Mouse (Mus musculus) embryonic facial prominence, embryonic 15.5 days (tissue): Measurements from ENCODE around the gene Gm3138. TPM values are rescaled to one million over a fixed set of nuclear protein-coding genes. Genes with fewer than 3 reads are reported as not detected.
"Not testable (repeated sequence)": the region's sequence is repeated elsewhere in the genome, so short reads cannot be mapped to it uniquely, and the experiment has no call there.

Source experiments
- ATAC-seq: fragments of 200-750 bp; cut with Nextera tagmentation; 2 replicates; pipeline ENCODE4 v1.8.0; 2017; ENCODE audit warnings: low read depth, moderate TSS enrichment; ENCODE audit not compliant: insufficient number of reproducible peaks, low FRiP score, low TSS enrichment
- H3K27ac ChIP-seq: fragments of 300-500 bp; sonication (generic); replicated peaks from 2 replicates; pipeline ENCODE4 v1.5.1; 2015; ENCODE audit warnings: mild to moderate bottlenecking, inconsistent platforms
- H3K27me3 ChIP-seq: fragments of 300-500 bp; sonication (generic); 2 replicates; pipeline ENCODE4 v1.6.1; 2015; ENCODE audit warnings: inconsistent platforms
- H3K36me3 ChIP-seq: fragments of 300-500 bp; sonication (generic); 2 replicates; pipeline ENCODE4 v1.6.1; 2015; ENCODE audit warnings: mild to moderate bottlenecking, inconsistent platforms
- H3K4me1 ChIP-seq: fragments of 300-500 bp; sonication (generic); 2 replicates; pipeline ENCODE4 v1.6.1; 2015; ENCODE audit warnings: inconsistent platforms
- H3K4me2 ChIP-seq: fragments of 300-500 bp; sonication (generic); replicated peaks from 2 replicates; pipeline ENCODE4 v1.6.1; 2015; ENCODE audit warnings: mild to moderate bottlenecking, inconsistent platforms
- H3K4me3 ChIP-seq: fragments of 300-500 bp; sonication (generic); replicated peaks from 2 replicates; pipeline ENCODE4 v1.5.1; 2015; ENCODE audit warnings: mild to moderate bottlenecking, inconsistent platforms
- H3K9ac ChIP-seq: fragments of 300-500 bp; sonication (generic); 2 replicates; pipeline ENCODE4 v1.6.1; 2015; ENCODE audit warnings: inconsistent platforms
- H3K9me3 ChIP-seq: fragments of 300-500 bp; sonication (generic); replicated peaks from 2 replicates; pipeline ENCODE4 v1.6.1; 2016; ENCODE audit warnings: inconsistent platforms
- WGBS: fragments of 180-500 bp; shearing (Covaris S2); methylation state at CpG from one replicate; pipeline ENCODE4 v1.1.7; 2015; 5-methylcytosine and 5-hydroxymethylcytosine counted together
- polyA plus RNA-seq: library from polyadenylated mRNA; unstranded; fragments of >200 nt; fragmentation: Nextera tagmentation; extraction: Ambion mirVana; gene quantifications from 2 replicates; pipeline ENCODE4 v1.2.1, GENCODE M21; 2015

Gene Gm3138
- not detected in 2 replicates for polyA plus RNA-seq

- not testable (repeated sequence) for H3K9me3 ChIP-seq, H3K27ac ChIP-seq, H3K4me2 ChIP-seq, H3K4me1 ChIP-seq, H3K27me3 ChIP-seq, ATAC-seq, H3K36me3 ChIP-seq, H3K9ac ChIP-seq, H3K4me3 ChIP-seq
- WGBS: no CpG with 5 or more reads among the region's 2 CpGs
Measured at GRCm38 (mm10) chr14:4249331-4249730, at the start of gene Gm3138. TSS of gene Gm3138 (plus strand) at chr14:4249631.

GRCm38 (mm10) chr14:4269238-4269950 is 20.0 kb downstream of the Gm3138 start:
- ATAC-seq, H3K4me2 ChIP-seq, H3K27me3 ChIP-seq, H3K4me1 ChIP-seq, H3K4me3 ChIP-seq, H3K9ac ChIP-seq, H3K27ac ChIP-seq, H3K36me3 ChIP-seq, H3K9me3 ChIP-seq: not testable (repeated sequence)
- 80% methylated on average over 2 of the region's 2 CpGs for WGBS

- H3K36me3 ChIP-seq, H3K4me1 ChIP-seq, H3K27ac ChIP-seq, H3K9me3 ChIP-seq, H3K4me3 ChIP-seq, H3K9ac ChIP-seq, H3K4me2 ChIP-seq, ATAC-seq, H3K27me3 ChIP-seq: not testable (repeated sequence)
- 95% methylated on average over 2 of the region's 3 CpGs for WGBS
Measured at GRCm38 (mm10) chr14:4279828-4280227, 30.4 kb downstream of the Gm3138 start.

Other genes with a start within 250 kb of the Gm3138 start
- gene Gm5796, start 225.7 kb upstream of the Gm3138 start, polyA plus RNA-seq: not detected in 2 replicates
- not detected in 2 replicates for gene Gm3115, start 165.5 kb upstream of the Gm3138 start, polyA plus RNA-seq
- gene Gm8108, start 139.1 kb upstream of the Gm3138 start, polyA plus RNA-seq: 0.71 and 0.72 TPM in 2 replicates
- gene Gm3127, start 84.6 kb upstream of the Gm3138 start, polyA plus RNA-seq: not detected in 2 replicates
- 0.18 TPM in 1 of 2 replicates, not detected in the other for gene Gm2974, start 67.1 kb upstream of the Gm3138 start, polyA plus RNA-seq
- not detected in 2 replicates for gene Gm3149, start 67.7 kb downstream of the Gm3138 start, polyA plus RNA-seq
- gene 2610042L04Rik, start 85.1 kb downstream of the Gm3138 start, polyA plus RNA-seq: 0.13 TPM in 1 of 2 replicates, not detected in the other
- gene Gm3159, start 147.9 kb downstream of the Gm3138 start, polyA plus RNA-seq: not detected in 2 replicates
- gene Gm3164, start 165.8 kb downstream of the Gm3138 start, polyA plus RNA-seq: 0.08 and 0.27 TPM in 2 replicates
- not detected in 2 replicates for gene Gm3173, start 181.4 kb downstream of the Gm3138 start, polyA plus RNA-seq
- not detected in 2 replicates for gene Gm3182, start 232.1 kb downstream of the Gm3138 start, polyA plus RNA-seq